Mouse (Mus musculus) B cell, adult 2 months (primary cell): ENCODE results near the gene Phf13.
A peak's percentile ranks its signal among the peaks of the same experiment; 100 is the strongest.

Experiments used
- DNase-seq, 2 experiments: peaks; one replicate each; pipeline ENCODE4 v3.0.0; 2022

The Phf13 gene

GRCm38 (mm10) chr4:151988342-151989109 is 7.5 kb downstream of the Phf13 start, which contains the start of gene Thap3:
Gene Thap3, minus strand, starts transcription at chr4:151988997.
- peak; percentile 85 to 86 for DNase-seq

GRCm38 (mm10) chr4:151988014-151988341 is 8.1 kb downstream of the Phf13 start:
- DNase-seq, result no peak

GRCm38 (mm10) chr4:151986650-151987049 is 9.4 kb downstream of the Phf13 start:
- no peak for DNase-seq

- no peak for DNase-seq
Measured at GRCm38 (mm10) chr4:151985886-151986285, 10.2 kb downstream of the Phf13 start.

- DNase-seq, result no peak
Measured at GRCm38 (mm10) chr4:151983560-151983959, 12.5 kb downstream of the Phf13 start.

- DNase-seq, result no peak
Measured at GRCm38 (mm10) chr4:151983043-151983442, 13.0 kb downstream of the Phf13 start.

- peak; percentile 83 to 85 for DNase-seq
Measured at GRCm38 (mm10) chr4:151981363-151981762, 14.7 kb downstream of the Phf13 start.

- DNase-seq, result peak in 1 of 2 experiments; percentile 22
Measured at GRCm38 (mm10) chr4:151980699-151981098, 15.4 kb downstream of the Phf13 start.

- peak; percentile 92 to 94 for DNase-seq
Measured at GRCm38 (mm10) chr4:151977748-151978147, 18.3 kb downstream of the Phf13 start.

GRCm38 (mm10) chr4:151975441-151975840 is 20.6 kb downstream of the Phf13 start:
- DNase-seq, result peak; percentile 73 to 79

- peak; percentile 59 to 61 for DNase-seq
Measured at GRCm38 (mm10) chr4:151972221-151972967, 23.7 kb downstream of the Phf13 start.

- DNase-seq, result no peak
Measured at GRCm38 (mm10) chr4:151968204-151968921, 27.7 kb downstream of the Phf13 start.

- DNase-seq, result peak; percentile 54 to 60
Measured at GRCm38 (mm10) chr4:151962817-151963216, 33.2 kb downstream of the Phf13 start.

GRCm38 (mm10) chr4:151960513-151960854 is 35.6 kb downstream of the Phf13 start:
- no peak for DNase-seq

- DNase-seq, result no peak
Measured at GRCm38 (mm10) chr4:151959849-151960512, 36.1 kb downstream of the Phf13 start.

GRCm38 (mm10) chr4:151957584-151958315 is 38.3 kb downstream of the Phf13 start:
- no peak for DNase-seq

- DNase-seq, result no peak
Measured at GRCm38 (mm10) chr4:151955791-151956190, 40.3 kb downstream of the Phf13 start.

- no peak for DNase-seq
Measured at GRCm38 (mm10) chr4:151953209-151953608, 42.8 kb downstream of the Phf13 start.

GRCm38 (mm10) chr4:151948497-151949471 is 47.3 kb downstream of the Phf13 start:
- DNase-seq, result no peak

GRCm38 (mm10) chr4:151946211-151946610 is 49.8 kb downstream of the Phf13 start:
- DNase-seq, result no peak
